Mouse (Mus musculus): ENCODE results near the gene Smim14. TPM values are rescaled to one million over a fixed set of nuclear protein-coding genes. Genes with fewer than 3 reads are reported as not detected.
"Not testable (repeated sequence)": the region's sequence is repeated elsewhere in the genome, so short reads cannot be mapped to it uniquely, and the experiment has no call there.

The Smim14 gene
- total RNA-seq, 2 experiments from 2014 or later: 155 to 187 TPM

- no peak for DNase-seq
Measured at GRCm38 (mm10) chr5:65521803-65522202, 15.2 kb downstream of the Smim14 start.

- DNase-seq: no peak
Measured at GRCm38 (mm10) chr5:65514635-65515278, 22.2 kb downstream of the Smim14 start.

GRCm38 (mm10) chr5:65513506-65513905 is 23.5 kb downstream of the Smim14 start:
- peak in 1 of 2 experiments; percentile 12 for DNase-seq

- DNase-seq: peak; percentile 25 to 36
Measured at GRCm38 (mm10) chr5:65508395-65508794, 28.6 kb downstream of the Smim14 start.

- DNase-seq: peak; percentile 62 to 70
Measured at GRCm38 (mm10) chr5:65505786-65506185, 31.2 kb downstream of the Smim14 start.

GRCm38 (mm10) chr5:65501407-65501806 is 35.6 kb downstream of the Smim14 start:
- DNase-seq: no peak

- no peak for DNase-seq
Measured at GRCm38 (mm10) chr5:65500231-65500630, 36.8 kb downstream of the Smim14 start.

- DNase-seq: peak; percentile 98
Measured at GRCm38 (mm10) chr5:65492716-65493531, 44.1 kb downstream of the Smim14 start, which contains the start of gene Gm43552. TSS of gene Gm43552 (minus strand) at chr5:65492833.

GRCm38 (mm10) chr5:65491767-65492715 is 44.9 kb downstream of the Smim14 start:
- peak; percentile 81 to 86 for DNase-seq

- DNase-seq: no peak
Measured at GRCm38 (mm10) chr5:65489830-65490229, 47.2 kb downstream of the Smim14 start.

GRCm38 (mm10) chr5:65488725-65489124 is 48.3 kb downstream of the Smim14 start:
- no peak for DNase-seq

- DNase-seq: no peak
Measured at GRCm38 (mm10) chr5:65487381-65487780, 49.6 kb downstream of the Smim14 start.

- no peak for DNase-seq
Measured at GRCm38 (mm10) chr5:65486514-65486913, 50.5 kb downstream of the Smim14 start.

GRCm38 (mm10) chr5:65482996-65483395 is 54.0 kb downstream of the Smim14 start:
- no peak for DNase-seq

GRCm38 (mm10) chr5:65480511-65480910 is 56.5 kb downstream of the Smim14 start:
- DNase-seq: no peak

- no peak for DNase-seq
Measured at GRCm38 (mm10) chr5:65479681-65480445, 57.1 kb downstream of the Smim14 start.

GRCm38 (mm10) chr5:65478224-65478623 is 58.8 kb downstream of the Smim14 start:
- DNase-seq: peak in 1 of 2 experiments; percentile 48

GRCm38 (mm10) chr5:65476739-65477138 is 60.2 kb downstream of the Smim14 start:
- not testable (repeated sequence) for DNase-seq

GRCm38 (mm10) chr5:65475806-65476205 is 61.2 kb downstream of the Smim14 start:
- peak in 1 of 2 experiments; percentile 12 for DNase-seq

GRCm38 (mm10) chr5:65469766-65470165 is 67.2 kb downstream of the Smim14 start:
- DNase-seq: peak; percentile 41 to 53

- no peak for DNase-seq
Measured at GRCm38 (mm10) chr5:65466911-65467310, 70.1 kb downstream of the Smim14 start.
